Mouse (Mus musculus) ES-E14 (cell line): ENCODE measurements at regions not wholly inside any gene's neighbourhood (a gene's known extent, or its start where the extent isn't known, plus 50 kb on each side); places are given as distances from the start of the nearest gene placed in this dataset.

Experiments
- CHD2 ChIP-seq: IDR thresholded peaks from 2 replicates; pipeline ENCODE4 v1.6.1; 2014; ENCODE audit warnings: mild to moderate bottlenecking, low read depth, low read length, inconsistent platforms
- HCFC1 ChIP-seq: IDR thresholded peaks from 2 replicates; pipeline ENCODE4 v1.6.1; 2012; ENCODE audit warnings: low read length, inconsistent platforms, borderline replicate concordance; ENCODE audit not compliant: insufficient read depth
- MAFK ChIP-seq: IDR thresholded peaks from 2 replicates; pipeline ENCODE4 v1.6.1; 2014; ENCODE audit warnings: mild to moderate bottlenecking, low read depth, low read length, inconsistent platforms; ENCODE audit not compliant: insufficient read depth
- ZC3H11A ChIP-seq: IDR thresholded peaks from 2 replicates; pipeline ENCODE4 v1.6.1; 2012; ENCODE audit warnings: low read depth, mild to moderate bottlenecking, inconsistent platforms, low read length, borderline replicate concordance
- ZNF384 ChIP-seq: IDR thresholded peaks from 2 replicates; pipeline ENCODE4 v1.6.1; 2012; ENCODE audit warnings: low read depth, low read length, inconsistent platforms

GRCm38 (mm10) chr3:64964667-64965415, 120.3 kb upstream of the Vmn2r7 start:
- TF ChIP-seq ZNF384 (no peak), MAFK (no peak), CHD2 (no peak), HCFC1 (peak; percentile 65; the same call in 1 of the 2 replicates), ZC3H11A (no peak)
